Mouse (Mus musculus) CH12.LX (cell line): ENCODE measurements around the gene Kank3. TPM values are rescaled to one million over a fixed set of nuclear protein-coding genes. Genes with fewer than 3 reads are reported as not detected.
A peak's percentile ranks its signal among the peaks of the same experiment; 100 is the strongest.

Experiments used
- DNase-seq: peaks from one replicate; pipeline ENCODE4 v3.0.0-alpha.2; 2013; ENCODE audit errors: extremely low read depth
- H3K27ac ChIP-seq: 2 replicates; pipeline ENCODE4 v1.5.1; 2012; ENCODE audit warnings: low read depth, mild to moderate bottlenecking, control low read depth, moderate library complexity; ENCODE audit not compliant: insufficient read depth
- H3K27me3 ChIP-seq: replicated peaks from 2 replicates; pipeline ENCODE3; 2012; ENCODE audit warnings: inconsistent platforms
- H3K36me3 ChIP-seq, 2 experiments: replicated peaks in 1 of 2; 2 replicates each; pipeline versions ENCODE3 to v1.6.1; 2012; ENCODE audit warnings: inconsistent platforms in 1 of 2, low read length in 1 of 2, mild to moderate bottlenecking in 1 of 2, mixed read lengths in 1 of 2, moderate library complexity in 1 of 2; ENCODE audit not compliant: control insufficient read depth in 1 of 2, insufficient read depth in 1 of 2
- H3K4me1 ChIP-seq, 2 experiments: 2 replicates each; pipeline ENCODE4 v1.6.1; 2012; ENCODE audit warnings: inconsistent platforms in 1 of 2, moderate library complexity in 1 of 2; ENCODE audit not compliant: insufficient read depth in 2 of 2, control insufficient read depth in 1 of 2
- H3K4me2 ChIP-seq: 2 replicates; pipeline ENCODE4 v1.6.1; 2012; ENCODE audit warnings: low read depth, mild to moderate bottlenecking, control low read depth; ENCODE audit not compliant: poor library complexity, insufficient read depth, severe bottlenecking
- H3K4me3 ChIP-seq, 3 experiments: fragments of 150-350 bp in 1 of 3; sonication (generic) in 1 of 3; replicated peaks in 1 of 3; 2 replicates each; pipeline versions ENCODE3 to v1.5.1; 2011 to 2012; ENCODE audit warnings: low read depth in 2 of 3, low read length in 2 of 3, mild to moderate bottlenecking in 2 of 3, moderate library complexity in 2 of 3, control low read depth in 1 of 3, improper control_type of control experiment in 1 of 3, inconsistent platforms in 1 of 3, mixed read lengths in 1 of 3; ENCODE audit not compliant: poor library complexity in 1 of 3
- H3K79me2 ChIP-seq: replicated peaks from 2 replicates; pipeline ENCODE4 v1.6.1; 2012; ENCODE audit warnings: mild to moderate bottlenecking, moderate library complexity; ENCODE audit not compliant: control insufficient read depth, poor library complexity, insufficient read depth, severe bottlenecking; ENCODE audit errors: extremely low read depth
- H3K9ac ChIP-seq: 2 replicates; pipeline ENCODE4 v1.6.1; 2012; ENCODE audit warnings: low read depth, mild to moderate bottlenecking, control low read depth, moderate library complexity; ENCODE audit not compliant: insufficient read depth
- H3K9me3 ChIP-seq: replicated peaks from 2 replicates; pipeline ENCODE3; 2012; ENCODE audit warnings: low read length, inconsistent platforms, mixed read lengths
- CHD2 ChIP-seq: IDR thresholded peaks from 2 replicates; pipeline ENCODE4 v1.6.1; 2011; ENCODE audit warnings: low read length, improper control_type of control experiment
- CTCF ChIP-seq, 2 experiments: IDR thresholded peaks in 1 of 2; conservative IDR thresholded peaks in 1 of 2; 2 replicates each; pipeline ENCODE4 v1.5.1; 2011 to 2012; ENCODE audit warnings: low read depth in 2 of 2, low read length in 2 of 2, improper control_type of control experiment in 1 of 2, inconsistent platforms in 1 of 2, mild to moderate bottlenecking in 1 of 2, moderate library complexity in 1 of 2
- ELF1 ChIP-seq: IDR thresholded peaks from 2 replicates; pipeline ENCODE4 v1.6.1; 2014; ENCODE audit warnings: low read depth, mild to moderate bottlenecking, inconsistent platforms, low read length, improper control_type of control experiment
- EP300 ChIP-seq: IDR thresholded peaks from 2 replicates; pipeline ENCODE4 v1.6.1; 2011; ENCODE audit warnings: low read length, improper control_type of control experiment
- HCFC1 ChIP-seq: IDR thresholded peaks from 2 replicates; pipeline ENCODE4 v1.6.1; 2012; ENCODE audit warnings: low read depth, mild to moderate bottlenecking, inconsistent platforms, low read length, improper control_type of control experiment
- IRF4 ChIP-seq: IDR thresholded peaks from 2 replicates; pipeline ENCODE4 v1.6.1; 2014; ENCODE audit warnings: low read depth, mild to moderate bottlenecking, inconsistent platforms, low read length, improper control_type of control experiment
- MAFK ChIP-seq: IDR thresholded peaks from 2 replicates; pipeline ENCODE4 v1.6.1; 2011; ENCODE audit warnings: low read length, improper control_type of control experiment; ENCODE audit not compliant: insufficient replicate concordance
- MAX ChIP-seq: IDR thresholded peaks from 2 replicates; pipeline ENCODE4 v1.6.1; 2011; ENCODE audit warnings: low read length, improper control_type of control experiment
- MAZ ChIP-seq: IDR thresholded peaks from 2 replicates; pipeline ENCODE4 v1.6.1; 2012; ENCODE audit warnings: low read depth, mild to moderate bottlenecking, inconsistent platforms, low read length, improper control_type of control experiment, moderate library complexity
- MEF2A ChIP-seq: IDR thresholded peaks from 2 replicates; pipeline ENCODE4 v1.6.1; 2014; ENCODE audit warnings: low read depth, mild to moderate bottlenecking, inconsistent platforms, low read length, improper control_type of control experiment, borderline replicate concordance
- MXI1 ChIP-seq: IDR thresholded peaks from 2 replicates; pipeline ENCODE4 v1.6.1; 2011; ENCODE audit warnings: mild to moderate bottlenecking, low read depth, low read length, improper control_type of control experiment
- NELFE ChIP-seq: IDR thresholded peaks from 2 replicates; pipeline ENCODE4 v1.6.1; 2011; ENCODE audit warnings: low read depth, low read length, improper control_type of control experiment
- POLR2A ChIP-seq: IDR thresholded peaks from 2 replicates; pipeline ENCODE4 v1.6.1; 2011; ENCODE audit warnings: low read depth, mild to moderate bottlenecking, improper control_type of control experiment, low read length
- RAD21 ChIP-seq: IDR thresholded peaks from 2 replicates; pipeline ENCODE4 v1.6.1; 2011; ENCODE audit warnings: low read depth, mild to moderate bottlenecking, low read length, improper control_type of control experiment, moderate library complexity
- TBP ChIP-seq: conservative IDR thresholded peaks from 2 replicates; pipeline ENCODE4 v1.6.1; 2011; ENCODE audit warnings: low read depth, low read length, improper control_type of control experiment
- TCF12 ChIP-seq: IDR thresholded peaks from 2 replicates; pipeline ENCODE4 v1.6.1; 2014; ENCODE audit warnings: low read depth, mild to moderate bottlenecking, inconsistent platforms, low read length, improper control_type of control experiment
- UBTF ChIP-seq: IDR thresholded peaks from 2 replicates; pipeline ENCODE4 v1.6.1; 2012; ENCODE audit warnings: low read depth, mild to moderate bottlenecking, inconsistent platforms, low read length, improper control_type of control experiment, moderate library complexity
- USF1 ChIP-seq: IDR thresholded peaks from 2 replicates; pipeline ENCODE4 v1.6.1; 2014; ENCODE audit warnings: low read depth, mild to moderate bottlenecking, inconsistent platforms, low read length, improper control_type of control experiment
- ZKSCAN1 ChIP-seq: IDR thresholded peaks from 2 replicates; pipeline ENCODE4 v1.6.1; 2012; ENCODE audit warnings: low read depth, inconsistent platforms, low read length, improper control_type of control experiment, borderline replicate concordance
- ZMIZ1 ChIP-seq: IDR thresholded peaks from 2 replicates; pipeline ENCODE4 v1.6.1; 2012; ENCODE audit warnings: low read depth, mild to moderate bottlenecking, inconsistent platforms, low read length, improper control_type of control experiment
- dilution Hi-C: fragments of 300-500 bp; cut with MboI; formaldehyde crosslinking; loops from 2 replicates; pipeline ENCODE4 v1.14.3; 2020; ENCODE audit warnings: low sequenced_read_pairs; ENCODE audit not compliant: extremely low pct_unique_long_range_greater_than_20kb, extremely low pct_ligation_motif_present
- in situ Hi-C: fragments of 300-500 bp; cut with MboI; formaldehyde crosslinking; loops from 3 replicates; pipeline ENCODE4 v1.14.3; 2019; ENCODE audit warnings: low sequenced_read_pairs, low pct_ligation_motif_present, low pct_unique_long_range_greater_than_20kb, mixed read lengths
- polyA plus RNA-seq: library from polyadenylated mRNA; unstranded; fragments of >175 nt; gene quantifications from 2 replicates; pipeline ENCODE4 v1.2.1, GENCODE M21; 2012; ENCODE audit warnings: low read depth; ENCODE audit not compliant: insufficient read length
- total RNA-seq, 2 experiments: library from RNA; depleted of rRNA; stranded (reverse); fragments of 300-350 nt in 1 of 2; fragments of >200 nt in 1 of 2; gene quantifications; 2 replicates each; pipeline ENCODE4 v1.2.3; 2012 to 2014

Gene Kank3
- total and polyA plus RNA-seq, 3 experiments, result 0.50 to 15.7 (median 1.8) TPM

- no peaks in the 10 kb centered on the region for H3K79me2 ChIP-seq
- H3K9ac ChIP-seq, result no peak overlapping the region
- no peaks in the 10 kb centered on the region for H3K36me3 ChIP-seq
- no peak for DNase-seq
- no peak overlapping the region for H3K27ac ChIP-seq
- peak; percentile 34; the same call in 1 of the 2 replicates for TF ChIP-seq NELFE
- 0 out of 2 replicates have a peak, but pooled peaks have one; percentile 58 for TF ChIP-seq TBP
- 0 out of 2 replicates have a peak, but pooled peaks have one; percentile 19 for TF ChIP-seq TCF12
- no peak for TF ChIP-seq IRF4
- 0 out of 2 replicates have a peak, but pooled peaks have one; percentile 22 for TF ChIP-seq ELF1
- TF ChIP-seq HCFC1, result no peak
- peak; percentile 76 for TF ChIP-seq POLR2A
- H3K4me2 ChIP-seq, result 0 out of 2 replicates have a peak overlapping the region, but pooled peaks have one; percentile 24
- no peak overlapping the region for H3K4me3 ChIP-seq
- H3K27me3 ChIP-seq, result peaks cover 7% of the 10 kb centered on the region
- H3K4me1 ChIP-seq, result peaks cover 6 to 8% of the 10 kb centered on the region in 2 experiments
- in situ Hi-C loops, result loop anchor here (10.0 kb wide), 1 partner anchor 359 kb away; no protein-coding TSS in a partner anchor
- no peaks in the 10 kb centered on the region for H3K9me3 ChIP-seq
- dilution Hi-C loops, result no loop called here
Observed at GRCm38 (mm10) chr17:33804205-33804604, 6.1 kb upstream of the Kank3 start.

GRCm38 (mm10) chr17:33804745-33805144 is 5.6 kb upstream of the Kank3 start:
- TF ChIP-seq NELFE (no peak), CHD2 (no peak), MAZ (no peak), MXI1 (no peak), USF1 (no peak), MEF2A (no peak), CTCF (conservative IDR thresholded peaks at IDR 0.05 in 1 of 2, IDR thresholded peaks at IDR 0.05 in 1 of 2; ENCODE audit: low read depth in 2 of 2, low read length in 2 of 2) (no peak), UBTF (no peak), EP300 (no peak), POLR2A (no peak), TBP (no peak), HCFC1 (no peak), MAFK (no peak), TCF12 (no peak), ZKSCAN1 (no peak), ZMIZ1 (no peak), MAX (no peak), RAD21 (no peak)
- in situ Hi-C loops, result loop anchor here (10.0 kb wide), 1 partner anchor 360 kb away; no protein-coding TSS in a partner anchor
- no peak overlapping the region for H3K4me2 ChIP-seq

More at GRCm38 (mm10) chr17:33804745-33805144, 5.6 kb upstream of the Kank3 start:
- DNase-seq, result no peak
- Histone ChIP-seq H3K4me1 (peaks cover 6 to 8% of the 10 kb centered on the region in 2 experiments), H3K36me3 (no peaks in the 10 kb centered on the region), H3K4me3 (no peak overlapping the region), H3K27me3 (peaks cover 7% of the 10 kb centered on the region), H3K27ac (no peak overlapping the region), H3K9me3 (no peaks in the 10 kb centered on the region), H3K79me2 (no peaks in the 10 kb centered on the region), H3K9ac (no peak overlapping the region)
- dilution Hi-C loops, result no loop called here
